Mouse (Mus musculus) small intestine, adult 2 months (tissue): ENCODE data around the gene Cym.

Source experiments
- CTCF ChIP-seq: fragments of 200-500 bp; IDR thresholded peaks from 2 replicates; pipeline ENCODE4 v1.5.1; 2012; ENCODE audit warnings: low read depth, mild to moderate bottlenecking, control low read depth, inconsistent platforms, low read length, moderate library complexity, mixed read lengths; ENCODE audit not compliant: insufficient replicate concordance, insufficient read length; ENCODE audit errors: extremely low read depth
- POLR2A ChIP-seq: fragments of 200-500 bp; IDR thresholded peaks from 2 replicates; pipeline ENCODE4 v1.6.1; 2012; ENCODE audit warnings: low read depth, mild to moderate bottlenecking, control low read depth, inconsistent platforms, low read length, moderate library complexity

DNA sequence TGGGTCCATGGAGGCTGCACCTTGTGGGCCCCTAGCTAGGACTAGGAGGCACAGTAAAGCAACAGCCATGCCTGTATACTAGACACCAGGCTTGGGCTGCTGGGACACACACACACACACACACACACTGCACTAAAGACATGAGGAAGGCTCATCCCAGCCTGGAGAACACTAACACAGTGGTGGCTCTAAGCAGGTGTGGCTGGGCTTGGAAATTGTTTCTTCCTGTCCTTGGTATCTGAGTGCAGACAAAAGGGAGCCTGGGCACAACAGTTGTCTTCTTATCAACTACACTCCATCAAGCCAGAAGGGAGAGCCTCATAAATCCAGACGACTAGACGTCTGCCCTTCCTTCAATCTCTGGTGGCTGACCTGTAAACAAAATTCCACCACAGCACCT lies 28.8 kb upstream of the Cym start:
- no peak for TF ChIP-seq CTCF
- TF ChIP-seq POLR2A: no peak
